Mouse (Mus musculus): ENCODE measurements around the gene Slc9c1.

- TF ChIP-seq CTCF (IDR thresholded peaks at IDR 0.05; ENCODE audit: control insufficient read depth, insufficient read depth, insufficient replicate concordance, low read depth, low read length), result no peak
- no peak for TF ChIP-seq POLR2A (IDR thresholded peaks at IDR 0.05; ENCODE audit: control insufficient read depth, low read depth, low read length)
Observed at GRCm38 (mm10) chr16:45582512-45582911, 47.4 kb downstream of the Slc9c1 start.

Data from testis, adult 2 months (tissue).